Mouse (Mus musculus) T-helper 2 cell (primary cell): Measurements from ENCODE around the gene Gon4l.

ENCODE experiments used
- in situ Hi-C: fragments of 300-600 bp; cut with MboI, MseI; formaldehyde crosslinking; loops from one replicate; pipeline ENCODE4 v1.15.1; 2025; ENCODE audit warnings: high pct_unique_total_duplicates

Gene Gon4l

GRCm38 (mm10) chr3:88906393-88907159, 71.5 kb downstream of the Gon4l start:
- in situ Hi-C loops: no loop called here

GRCm38 (mm10) chr3:88912585-88912984, 77.6 kb downstream of the Gon4l start:
- in situ Hi-C loops: no loop called here

DNA sequence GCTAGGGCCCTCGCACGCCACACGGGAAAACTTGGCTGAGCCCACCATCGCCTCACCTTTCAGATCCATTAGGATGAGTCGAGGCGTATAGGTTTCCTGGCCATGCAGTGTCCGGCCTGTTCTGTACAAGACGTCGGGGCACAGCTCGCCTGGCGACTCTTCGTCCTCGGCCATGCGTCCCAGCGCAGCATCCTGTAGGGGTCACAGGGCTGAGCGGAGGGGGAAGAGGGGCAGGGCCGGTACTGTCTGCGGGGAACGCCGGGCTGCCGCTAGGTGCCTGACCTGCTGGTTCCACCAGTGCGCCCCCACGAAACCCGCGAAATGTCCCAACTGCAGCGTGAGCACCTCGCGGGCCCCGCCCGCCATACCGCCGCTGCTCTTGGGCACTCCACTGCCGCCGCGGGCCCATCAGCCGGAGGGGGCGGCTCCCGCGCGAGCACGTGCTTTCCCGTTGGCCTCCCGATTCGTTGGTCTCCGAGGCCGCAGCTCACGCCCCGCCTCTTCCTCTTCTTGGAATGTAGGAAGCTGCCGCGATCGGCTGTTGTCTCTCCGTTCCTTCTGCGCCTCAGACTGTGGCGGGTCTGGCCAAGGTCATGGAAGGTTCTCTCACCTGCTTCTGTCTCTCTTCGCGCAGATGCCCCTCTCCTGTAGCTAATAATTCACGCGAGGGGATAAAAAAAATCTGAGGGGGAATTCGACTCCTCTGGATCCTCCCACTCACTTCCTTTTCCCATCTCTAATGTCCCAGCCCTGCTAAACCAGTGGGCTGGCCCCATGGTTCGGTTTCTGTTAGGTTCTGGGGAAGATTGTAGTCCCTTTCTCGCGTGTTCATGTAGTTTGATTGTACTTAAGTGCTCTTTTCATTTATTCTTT, 78.7 kb downstream of the Gon4l start, which contains the start of gene Msto1:
Gene Msto1, minus strand, starts transcription at position 489 of the 873 bp plus-strand sequence.
- in situ Hi-C loops: no loop called here

DNA sequence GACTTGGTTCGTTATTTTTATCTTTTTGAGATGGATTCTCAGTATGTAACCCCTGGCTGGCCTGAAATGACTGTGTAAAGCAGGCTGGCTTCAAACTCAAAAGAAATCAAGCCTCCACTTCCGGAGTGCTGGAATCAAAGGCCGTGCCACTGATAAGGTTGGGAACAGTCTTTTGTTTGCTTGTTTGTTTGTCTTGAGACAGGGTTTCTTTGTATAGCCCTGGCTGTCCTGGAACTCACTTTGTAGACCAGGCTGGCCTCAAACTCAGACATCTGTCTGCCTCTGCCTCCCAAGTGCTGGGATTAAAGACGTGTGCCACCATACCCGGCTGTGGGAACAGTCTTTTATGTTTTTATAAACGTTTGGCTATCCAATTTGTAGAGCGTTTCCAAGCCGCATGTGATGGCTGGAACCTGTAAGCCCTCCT, 79.4 kb downstream of the Gon4l start:
- in situ Hi-C loops: no loop called here

- in situ Hi-C loops: no loop called here
These were observed 84.0 kb downstream of the Gon4l start for GRCm38 (mm10) chr3:88918981-88919380.

DNA sequence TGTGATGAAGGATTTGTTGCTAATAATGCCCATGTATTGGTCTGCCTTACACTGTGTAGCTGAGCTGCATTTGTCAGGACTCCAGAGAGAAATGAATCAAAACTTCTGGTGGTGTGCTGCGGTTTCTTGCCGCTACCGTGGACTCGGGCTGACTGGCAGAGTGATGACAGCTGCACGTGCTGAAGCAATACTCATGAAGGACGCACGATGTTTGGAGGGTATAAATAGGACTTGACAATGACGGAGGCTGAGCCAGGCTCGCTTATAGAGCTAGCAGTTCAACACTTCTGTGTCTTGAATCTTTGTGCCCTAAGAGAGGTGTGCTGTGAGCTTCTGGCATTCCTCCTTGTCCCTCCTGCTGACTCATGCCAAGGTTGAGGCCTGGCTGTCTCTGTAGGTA, 86.4 kb downstream of the Gon4l start:
- in situ Hi-C loops: no loop called here

DNA sequence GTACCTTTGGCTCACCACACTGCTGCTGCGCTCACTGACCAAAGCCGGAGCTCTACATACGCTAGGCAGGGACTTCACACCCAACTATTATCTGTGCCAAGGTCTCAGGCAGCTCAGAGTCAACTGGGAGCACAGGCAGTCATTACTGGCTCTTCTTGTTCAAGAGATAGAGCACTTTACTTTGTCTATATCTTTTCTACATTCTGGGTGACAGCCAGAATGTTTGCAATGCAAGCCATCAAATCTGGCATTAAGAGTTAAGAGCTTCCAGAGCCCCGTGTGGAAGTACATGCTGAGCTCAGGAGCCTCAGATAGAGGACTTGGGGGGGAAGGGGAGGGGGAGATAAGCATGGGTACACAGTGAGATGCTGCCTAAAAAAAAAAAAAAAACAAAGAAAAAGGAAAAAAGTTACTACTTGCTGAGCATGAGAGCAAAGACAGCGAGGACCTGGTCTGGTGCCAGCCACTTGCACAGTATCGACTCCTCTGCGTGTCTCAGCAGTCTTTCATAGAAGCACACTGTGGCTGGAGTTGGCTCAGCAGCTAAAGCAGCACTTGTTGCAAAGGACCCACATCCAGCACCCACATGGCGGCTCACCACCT, 89.1 kb downstream of the Gon4l start:
- in situ Hi-C loops: no loop called here

DNA sequence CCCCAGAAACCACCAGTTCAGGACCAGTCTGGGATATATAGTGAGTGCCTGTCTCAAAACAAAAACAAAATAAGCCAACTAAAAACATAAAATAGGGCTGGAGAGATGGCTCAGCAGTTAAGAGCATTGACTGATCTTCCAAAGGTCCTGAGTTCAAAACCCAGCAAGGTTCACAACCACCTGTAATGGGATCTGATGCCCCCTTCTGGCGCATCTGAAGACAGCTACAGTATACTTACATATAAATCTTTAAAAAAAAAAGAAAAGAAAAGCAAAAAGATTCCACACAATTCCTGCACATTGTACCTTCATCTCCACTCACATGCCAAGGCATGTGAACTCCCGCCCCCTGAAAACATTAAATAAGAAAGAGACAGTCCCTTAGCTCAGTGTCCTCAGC, 90.6 kb downstream of the Gon4l start:
- in situ Hi-C loops: no loop called here

DNA sequence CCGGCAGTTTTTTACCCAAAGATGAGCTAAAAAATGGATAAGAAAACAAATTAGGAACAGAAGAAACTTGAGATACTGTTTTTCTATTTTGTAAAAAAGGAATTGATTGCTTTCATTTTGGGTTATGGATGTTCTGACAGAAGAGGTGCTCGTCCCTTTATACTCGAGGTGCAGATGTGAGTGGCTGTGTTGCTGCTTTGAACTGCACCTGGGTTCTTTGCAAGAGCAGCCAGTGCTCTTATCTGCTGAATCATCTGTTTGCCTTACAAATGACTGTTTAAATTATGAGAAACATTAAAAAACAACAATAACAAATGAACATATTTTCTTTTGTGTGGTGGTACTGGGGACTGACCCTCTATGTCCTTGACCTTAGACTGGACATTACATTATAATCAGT, 94.5 kb downstream of the Gon4l start:
- in situ Hi-C loops: no loop called here

DNA sequence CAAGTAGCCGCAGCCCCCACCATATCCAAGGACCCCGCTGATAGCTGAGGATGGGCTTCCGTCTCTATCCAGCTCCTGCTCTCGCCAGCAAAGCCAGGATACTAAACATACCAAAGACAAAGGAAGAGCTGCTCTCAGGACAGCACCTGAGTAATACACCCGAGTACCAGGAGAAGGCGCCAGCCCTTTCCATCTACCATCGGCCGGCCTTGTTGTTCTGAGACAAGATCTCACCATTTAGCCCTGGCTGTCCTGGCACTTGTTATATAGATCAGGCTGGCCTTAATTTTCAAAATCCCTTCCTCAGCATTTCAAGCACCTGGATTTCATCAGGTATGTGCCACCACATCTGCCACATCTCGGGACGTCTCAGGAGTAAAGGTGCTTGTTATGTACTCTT, 104.0 kb downstream of the Gon4l start:
- in situ Hi-C loops: no loop called here

DNA sequence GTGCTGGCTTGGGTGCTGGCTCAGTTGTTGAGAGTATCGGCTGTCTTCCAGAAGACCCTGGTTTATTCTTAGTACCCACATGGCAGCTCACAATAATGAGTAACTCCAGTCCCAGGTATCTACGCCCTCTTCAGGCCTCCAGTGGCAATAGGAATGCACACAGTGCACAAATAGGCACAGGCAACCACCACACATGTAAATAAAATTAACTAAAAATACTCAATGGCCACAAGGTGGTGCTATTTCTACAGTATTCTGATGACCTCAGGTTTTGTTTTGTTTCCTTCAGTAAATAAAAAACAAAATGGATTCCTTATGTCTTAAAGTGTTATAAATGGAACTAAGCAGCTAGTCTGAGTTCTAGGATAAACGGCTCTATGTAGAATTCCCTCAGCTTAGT, 104.7 kb downstream of the Gon4l start:
- in situ Hi-C loops: loop anchor here (10.0 kb wide), 1 partner anchor 795 kb away; the partner anchor contains the start of gene Mef2d

GRCm38 (mm10) chr3:88942316-88942880, 107.4 kb downstream of the Gon4l start:
- in situ Hi-C loops: loop anchor here (10.0 kb wide), 1 partner anchor 798 kb away; the partner anchor contains the start of gene Mef2d

DNA sequence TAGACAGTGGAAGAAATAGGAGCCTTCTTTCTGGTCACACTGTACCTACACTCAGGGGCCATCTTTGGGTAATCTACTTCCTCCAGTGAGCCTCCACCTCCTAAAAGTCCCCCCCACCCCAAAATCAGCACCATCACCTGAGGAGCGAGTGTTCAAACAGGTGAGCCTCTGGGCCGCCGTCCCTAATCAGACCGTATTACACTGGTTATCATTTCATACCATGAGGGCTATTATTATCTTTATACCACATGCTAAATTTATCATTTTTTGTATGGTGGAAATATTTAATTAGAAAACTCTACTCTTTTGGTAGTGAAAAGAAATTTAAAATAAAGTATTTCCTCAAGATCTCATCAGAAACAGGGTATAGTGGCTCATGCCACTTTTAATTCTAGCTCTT, 109.1 kb downstream of the Gon4l start:
- in situ Hi-C loops: loop anchor here (10.0 kb wide), 1 partner anchor 799 kb away; the partner anchor contains the start of gene Mef2d

GRCm38 (mm10) chr3:88949786-88950575, 115.0 kb downstream of the Gon4l start:
- in situ Hi-C loops: loop anchor here (10.0 kb wide), 1 partner anchor 805 kb away; the partner anchor contains the start of gene Mef2d

GRCm38 (mm10) chr3:88950576-88951326, 115.7 kb downstream of the Gon4l start, which contains the start of the genes Ash1l and Dap3:
Gene Ash1l (plus strand): TSS chr3:88950622.
Gene Dap3 (minus strand): TSS chr3:88951181.
- in situ Hi-C loops: no loop called here

GRCm38 (mm10) chr3:88951327-88951800, 116.3 kb downstream of the Gon4l start:
- in situ Hi-C loops: no loop called here

- in situ Hi-C loops: no loop called here
These were observed 118.2 kb downstream of the Gon4l start for GRCm38 (mm10) chr3:88953246-88953645.

GRCm38 (mm10) chr3:88953736-88954135, 118.7 kb downstream of the Gon4l start:
- in situ Hi-C loops: no loop called here
